Mouse (Mus musculus) stomach, postnatal 0 days (tissue): ENCODE measurements around the gene Cdh11.
"Not testable (repeated sequence)": the region's sequence is repeated elsewhere in the genome, so short reads cannot be mapped to it uniquely, and the experiment has no call there.

Experiments used
- CTCF ChIP-seq: IDR thresholded peaks from 2 replicates; pipeline ENCODE4 v1.5.1; 2016; ENCODE audit warnings: antibody characterized with exemption, low read depth, mild to moderate bottlenecking, moderate library complexity
- EP300 ChIP-seq: optimal IDR thresholded peaks from 2 replicates; pipeline ENCODE3; 2016; ENCODE audit warnings: antibody characterized with exemption

DNA sequence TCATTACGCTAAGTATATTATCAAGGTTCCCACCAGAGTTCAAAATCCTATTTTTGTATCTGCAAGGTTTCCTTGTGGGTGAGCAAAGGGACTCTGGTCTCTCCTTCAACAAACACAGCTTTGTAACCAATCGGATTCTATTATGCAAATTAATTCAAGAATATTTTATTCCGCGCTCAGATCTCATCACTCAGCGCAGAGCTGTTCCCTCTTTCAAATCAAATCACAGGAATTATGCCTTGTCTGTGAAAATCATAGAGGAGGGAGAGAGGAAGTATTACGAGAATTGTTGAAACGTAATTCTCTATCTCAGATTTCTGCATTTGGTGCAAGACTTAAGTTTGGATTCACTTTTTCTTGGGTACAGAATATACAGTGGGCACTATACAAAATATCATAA is 100.0 kb downstream of the Cdh11 start:
- TF ChIP-seq CTCF, EP300: not testable (repeated sequence)
